ENCODE assay signal across 9 mouse cellular contexts in genomic region chr4:125413833-125414719, GRCm38 (mm10).
A peak's percentile ranks its signal among the peaks of the same experiment; 100 is the strongest.
DNase-seq lines count a peak whose midpoint lies in the region; ATAC-seq and TF ChIP-seq lines count a peak whose summit lies in the region.
"Had no signal": no experiment of that assay in that cellular context is flagged by ENCODE, and none has a peak within 500 bp of the region (broad histone marks: within the 10 kb centered on the region; RNA-seq: fewer than 3 reads in every experiment).

No protein-coding gene starts in this region.

- no peaks in the 10 kb centered on the region for H3K4me1 ChIP-seq in intestine, embryonic 16.5 days (ENCODE audit: control insufficient read depth, insufficient read depth, low read length)
- no peaks in the 10 kb centered on the region for H3K4me1 ChIP-seq in intestine, postnatal 0 days (replicated peaks; ENCODE audit: control insufficient read depth, insufficient read depth, low read length)
- no peaks in the 10 kb centered on the region for H3K4me1 ChIP-seq in embryonic facial prominence, embryonic 14.5 days (ENCODE audit: control insufficient read depth, insufficient read depth, low read length)
- peaks cover 30% of the 10 kb centered on the region for H3K4me1 ChIP-seq in midbrain, embryonic 15.5 days
- H3K4me1 ChIP-seq: heart, embryonic 15.5 days had no signal

- H3K4me3 ChIP-seq in intestine, embryonic 16.5 days (ENCODE audit: low read length): no peak overlapping the region
- no peak overlapping the region for H3K4me3 ChIP-seq in intestine, postnatal 0 days (ENCODE audit: low read depth, low read length)
- no peak overlapping the region for H3K4me3 ChIP-seq in embryonic facial prominence, embryonic 14.5 days (ENCODE audit: low read depth, low read length)
- no peak overlapping the region for H3K4me3 ChIP-seq in midbrain, embryonic 15.5 days
- H3K4me3 ChIP-seq: heart, embryonic 15.5 days had no signal

- DNase-seq in ZHBTc4 (ENCODE audit: low read depth, low spot score): peak; percentile 66
- peak; percentile 54 for DNase-seq in embryonic facial prominence, embryonic 14.5 days (ENCODE audit: low spot score)
- DNase-seq in urinary bladder, postnatal 36 days (ENCODE audit: low spot score in 2 of 2): no peak
- DNase-seq in spleen, postnatal 10 days (ENCODE audit: low spot score in 2 of 2): no peak
- DNase-seq in lung, postnatal 25 days (ENCODE audit: low spot score): no peak

- ATAC-seq in intestine, embryonic 16.5 days: peak; percentile 36; the same call in 1 of the 2 replicates
- no peak for ATAC-seq in intestine, postnatal 0 days
- peak; percentile 84 for ATAC-seq in embryonic facial prominence, embryonic 14.5 days (ENCODE audit: low read depth)
- peak; percentile 74 for ATAC-seq in midbrain, embryonic 15.5 days (replicated peaks)

- no peaks in the 10 kb centered on the region for H3K9me3 ChIP-seq in intestine, embryonic 16.5 days (ENCODE audit: control insufficient read depth, low read length)
- no peaks in the 10 kb centered on the region for H3K9me3 ChIP-seq in intestine, postnatal 0 days (ENCODE audit: control insufficient read depth)
- no peaks in the 10 kb centered on the region for H3K9me3 ChIP-seq in embryonic facial prominence, embryonic 14.5 days (ENCODE audit: control insufficient read depth, low read length)
- H3K9me3 ChIP-seq in midbrain, embryonic 15.5 days: no peaks in the 10 kb centered on the region
- H3K9me3 ChIP-seq: heart, embryonic 15.5 days had no signal

- TF ChIP-seq CTCF in intestine, postnatal 0 days (IDR thresholded peaks at IDR 0.05; ENCODE audit: low read depth): no peak

- 67% methylated on average over 7 of the region's 7 CpGs for WGBS in intestine, embryonic 16.5 days
- 75% methylated on average over 7 of the region's 7 CpGs for WGBS in intestine, postnatal 0 days
- 76% methylated on average over 7 of the region's 7 CpGs for WGBS in embryonic facial prominence, embryonic 14.5 days
- WGBS in midbrain, embryonic 15.5 days: 77% methylated on average over 7 of the region's 7 CpGs

- H3K9ac ChIP-seq in intestine, embryonic 16.5 days (ENCODE audit: low read depth, low read length): no peak overlapping the region
- no peak overlapping the region for H3K9ac ChIP-seq in intestine, postnatal 0 days (ENCODE audit: low read depth, low read length)
- no peak overlapping the region for H3K9ac ChIP-seq in embryonic facial prominence, embryonic 14.5 days (ENCODE audit: low read depth, low read length)
- H3K9ac ChIP-seq in midbrain, embryonic 15.5 days: no peak overlapping the region
- H3K9ac ChIP-seq: heart, embryonic 15.5 days had no signal

- no peak overlapping the region for H3K4me2 ChIP-seq in intestine, embryonic 16.5 days (ENCODE audit: low read depth, low read length)
- H3K4me2 ChIP-seq in intestine, postnatal 0 days (replicated peaks; ENCODE audit: low read depth): no peak overlapping the region
- H3K4me2 ChIP-seq in embryonic facial prominence, embryonic 14.5 days (ENCODE audit: low read depth, low read length): no peak overlapping the region
- no peak overlapping the region for H3K4me2 ChIP-seq in midbrain, embryonic 15.5 days
- H3K4me2 ChIP-seq: heart, embryonic 15.5 days had no signal

- no peak overlapping the region for H3K27ac ChIP-seq in intestine, embryonic 16.5 days (ENCODE audit: low read length)
- no peak overlapping the region for H3K27ac ChIP-seq in intestine, postnatal 0 days (ENCODE audit: low read depth, low read length)
- no peak overlapping the region for H3K27ac ChIP-seq in embryonic facial prominence, embryonic 14.5 days (replicated peaks; ENCODE audit: low read depth, low read length)
- H3K27ac ChIP-seq in midbrain, embryonic 15.5 days: no peak overlapping the region
- H3K27ac ChIP-seq: heart, embryonic 15.5 days had no signal

- no peaks in the 10 kb centered on the region for H3K36me3 ChIP-seq in intestine, embryonic 16.5 days (ENCODE audit: control insufficient read depth, insufficient read depth, low read length)
- no peaks in the 10 kb centered on the region for H3K36me3 ChIP-seq in intestine, postnatal 0 days (ENCODE audit: control insufficient read depth, insufficient read depth)
- H3K36me3 ChIP-seq in embryonic facial prominence, embryonic 14.5 days (ENCODE audit: control insufficient read depth, insufficient read depth, low read length): no peaks in the 10 kb centered on the region
- no peaks in the 10 kb centered on the region for H3K36me3 ChIP-seq in midbrain, embryonic 15.5 days (replicated peaks)
- H3K36me3 ChIP-seq: heart, embryonic 15.5 days had no signal

- no peaks in the 10 kb centered on the region for H3K27me3 ChIP-seq in intestine, embryonic 16.5 days (replicated peaks; ENCODE audit: control insufficient read depth, insufficient read depth, low read length)
- H3K27me3 ChIP-seq in intestine, postnatal 0 days (replicated peaks; ENCODE audit: control insufficient read depth, insufficient read depth, low read length): no peaks in the 10 kb centered on the region
- no peaks in the 10 kb centered on the region for H3K27me3 ChIP-seq in embryonic facial prominence, embryonic 14.5 days (replicated peaks; ENCODE audit: control insufficient read depth, insufficient read depth, low read length)
- peaks cover 6% of the 10 kb centered on the region; the same call in 1 of the 2 replicates for H3K27me3 ChIP-seq in midbrain, embryonic 15.5 days (replicated peaks)

Comparison
In these comparisons a context has a peak if more than half of its experiments do, and no peak if none do; other contexts are left out.
1. DNase-seq: peak in ZHBTc4 (single experiment) and embryonic facial prominence, embryonic 14.5 days (single experiment); none in urinary bladder, postnatal 36 days (0 of 2), spleen, postnatal 10 days (0 of 2) and lung, postnatal 25 days (single experiment).